Mouse (Mus musculus) forebrain, embryonic 10.5 days (tissue): ENCODE results near the gene Bcar1. TPM values are rescaled to one million over a fixed set of nuclear protein-coding genes. Genes with fewer than 3 reads are reported as not detected.

Source experiments
- DNase-seq: peaks from one replicate; pipeline ENCODE4 v3.0.0-alpha.2; 2017; ENCODE audit warnings: low spot score; ENCODE audit errors: extremely low spot score
- H3K27ac ChIP-seq: fragments of 300-500 bp; sonication (generic); 2 replicates; pipeline ENCODE4 v1.5.1; 2016; ENCODE audit warnings: mild to moderate bottlenecking
- H3K27me3 ChIP-seq: fragments of 300-500 bp; sonication (generic); 2 replicates; pipeline ENCODE4 v1.6.1; 2016; ENCODE audit warnings: mild to moderate bottlenecking; ENCODE audit not compliant: poor library complexity, severe bottlenecking
- H3K36me3 ChIP-seq: fragments of 300-500 bp; sonication (generic); replicated peaks from 2 replicates; pipeline ENCODE4 v1.6.1; 2016; ENCODE audit warnings: mild to moderate bottlenecking, moderate library complexity
- H3K4me1 ChIP-seq: fragments of 300-500 bp; sonication (generic); 2 replicates; pipeline ENCODE4 v1.6.1; 2016
- H3K4me3 ChIP-seq: fragments of 300-500 bp; sonication (generic); 2 replicates; pipeline ENCODE4 v1.5.1; 2016; ENCODE audit warnings: mild to moderate bottlenecking, moderate library complexity
- H3K9me3 ChIP-seq: fragments of 300-500 bp; sonication (generic); 2 replicates; pipeline ENCODE4 v1.6.1; 2016; ENCODE audit warnings: mild to moderate bottlenecking, moderate library complexity
- WGBS: fragments of 180-500 bp; shearing (Covaris S2); methylation state at CpG from one replicate; pipeline ENCODE4 v1.1.7; 2016; 5-methylcytosine and 5-hydroxymethylcytosine counted together
- polyA plus RNA-seq: library from polyadenylated mRNA; unstranded; fragments of >200 nt; fragmentation: Nextera tagmentation; extraction: Ambion mirVana; gene quantifications from 2 replicates; pipeline ENCODE4 v1.2.1, GENCODE M21; 2016

Bcar1 gene
- polyA plus RNA-seq, 1 experiment from 2014 or later: 46.6 TPM

DNA sequence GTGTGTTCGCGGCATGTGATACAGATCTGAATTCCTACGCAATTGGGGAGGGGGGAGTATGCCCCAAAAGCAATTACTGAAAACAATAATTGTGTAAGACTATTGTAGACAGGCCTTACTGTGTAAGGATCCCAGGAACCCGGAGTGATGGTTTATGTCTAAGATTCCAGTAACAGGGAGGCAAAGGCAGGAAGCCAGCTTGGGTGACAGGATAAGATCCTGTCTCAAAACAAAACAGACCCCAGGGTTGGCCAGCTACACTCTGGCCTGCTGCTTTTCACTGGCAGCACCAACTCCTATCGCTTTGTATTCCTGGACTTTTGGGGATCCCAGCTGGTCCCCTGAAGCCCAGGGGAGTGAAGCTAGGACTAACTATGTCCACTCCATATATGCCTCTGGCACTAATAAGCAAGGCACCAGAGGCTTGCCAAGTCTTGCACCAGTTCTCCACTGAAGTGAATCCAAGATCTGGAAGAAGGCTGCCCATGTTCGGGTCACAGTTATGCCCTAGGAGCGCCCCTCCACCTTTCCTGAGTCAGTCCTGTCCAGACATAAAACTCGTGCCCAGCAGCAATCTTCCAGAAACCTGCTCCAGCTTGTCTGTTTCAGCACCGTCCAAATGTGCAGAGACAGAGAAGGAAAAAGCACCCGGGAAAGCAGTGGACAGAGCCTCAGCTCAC lies 11.1 kb downstream of the Bcar1 start:
- no peak for DNase-seq
- Histone ChIP-seq H3K27me3 (no peaks in the 10 kb centered on the region), H3K36me3 (peaks cover 6% of the 10 kb centered on the region; the same call in 1 of the 2 replicates), H3K27ac (peak overlapping the region; percentile 91), H3K9me3 (no peaks in the 10 kb centered on the region), H3K4me1 (peaks cover 93% of the 10 kb centered on the region), H3K4me3 (peak overlapping the region; percentile 85)
- WGBS: 28% methylated on average over 10 of the region's 10 CpGs

GRCm38 (mm10) chr8:111732004-111732403 lies 11.6 kb downstream of the Bcar1 start:
- DNase-seq: peak; percentile 98
- peaks cover 88% of the 10 kb centered on the region for H3K4me1 ChIP-seq
- 0% methylated on average over 41 of the region's 41 CpGs for WGBS

DNA sequence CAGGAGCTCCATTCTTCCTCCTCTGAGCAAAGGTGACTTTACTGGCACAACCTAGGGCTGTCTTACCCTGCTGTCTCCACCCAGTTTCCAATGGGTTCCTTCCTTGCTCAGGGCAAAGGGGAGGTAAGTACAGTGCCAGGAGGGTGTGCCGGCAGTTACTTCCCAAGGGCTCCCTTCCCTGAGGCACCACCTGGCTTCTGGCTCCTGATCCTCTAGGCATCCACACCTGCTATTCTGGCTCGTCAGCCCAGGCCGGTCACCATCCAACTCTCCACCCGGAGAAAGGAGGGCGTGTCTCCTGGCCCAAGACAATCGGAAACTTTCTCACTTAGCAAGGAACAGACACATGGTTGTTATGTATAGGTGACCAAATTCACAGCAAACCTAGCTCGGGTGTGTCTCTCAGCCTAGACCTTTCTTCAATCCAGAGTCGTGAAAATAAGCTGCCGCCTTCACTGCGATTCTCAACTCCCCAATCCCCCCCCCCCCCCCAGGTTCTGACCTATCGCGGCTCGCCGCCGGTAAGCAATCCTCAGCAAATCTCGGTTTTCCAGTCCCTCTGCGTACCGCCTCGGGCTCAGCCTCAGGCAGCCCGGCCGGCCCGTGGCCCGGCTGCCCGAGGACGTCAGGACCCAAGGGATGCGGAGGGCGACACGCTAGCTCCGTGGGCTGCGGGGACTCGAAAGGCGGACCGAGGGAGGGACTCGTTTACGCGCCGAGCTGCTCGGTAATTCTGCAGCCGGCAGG lies 12.2 kb downstream of the Bcar1 start:
- Histone ChIP-seq H3K4me3 (peak overlapping the region; percentile 85), H3K9me3 (no peaks in the 10 kb centered on the region), H3K27me3 (no peaks in the 10 kb centered on the region), H3K4me1 (peaks cover 87% of the 10 kb centered on the region), H3K36me3 (peaks cover 4% of the 10 kb centered on the region; the same call in 1 of the 2 replicates), H3K27ac (peak overlapping the region; percentile 91)
- DNase-seq: peak; percentile 32
- WGBS: under 1% methylated on average over 39 of the region's 39 CpGs

More at GRCm38 (mm10) chr8:111732004-111732403, 11.6 kb downstream of the Bcar1 start:
- Histone ChIP-seq H3K27ac (peak overlapping the region; percentile 91), H3K9me3 (no peaks in the 10 kb centered on the region), H3K4me3 (peak overlapping the region; percentile 85), H3K36me3 (peaks cover 6% of the 10 kb centered on the region; the same call in 1 of the 2 replicates), H3K27me3 (no peaks in the 10 kb centered on the region)

- peak overlapping the region; percentile 31; the same call in 1 of the 2 replicates for H3K27ac ChIP-seq
- WGBS: 77% methylated on average over 7 of the region's 7 CpGs
- H3K4me1 ChIP-seq: peaks cover 79% of the 10 kb centered on the region
These were observed 14.1 kb downstream of the Bcar1 start for GRCm38 (mm10) chr8:111729233-111730170.

GRCm38 (mm10) chr8:111728481-111728880 lies 15.1 kb downstream of the Bcar1 start:
- Histone ChIP-seq H3K4me1 (peaks cover 71% of the 10 kb centered on the region), H3K36me3 (peaks cover 2% of the 10 kb centered on the region), H3K27me3 (no peaks in the 10 kb centered on the region), H3K4me3 (no peak overlapping the region; the same call in 1 of the 2 replicates), H3K9me3 (no peaks in the 10 kb centered on the region), H3K27ac (no peak overlapping the region)
- WGBS: 77% methylated on average over 5 of the region's 5 CpGs
- DNase-seq: no peak

More at GRCm38 (mm10) chr8:111729233-111730170, 14.1 kb downstream of the Bcar1 start:
- H3K27me3 ChIP-seq: no peaks in the 10 kb centered on the region
- H3K4me3 ChIP-seq: no peak overlapping the region; the same call in 1 of the 2 replicates
- no peaks in the 10 kb centered on the region for H3K9me3 ChIP-seq
- peaks cover 2% of the 10 kb centered on the region for H3K36me3 ChIP-seq
- DNase-seq: no peak

GRCm38 (mm10) chr8:111727553-111727952 lies 16.1 kb downstream of the Bcar1 start:
- Histone ChIP-seq H3K36me3 (peaks cover 2% of the 10 kb centered on the region), H3K27ac (no peak overlapping the region), H3K27me3 (no peaks in the 10 kb centered on the region), H3K4me1 (peaks cover 62% of the 10 kb centered on the region), H3K9me3 (no peaks in the 10 kb centered on the region), H3K4me3 (no peak overlapping the region)
- DNase-seq: no peak
- 84% methylated on average over 4 of the region's 4 CpGs for WGBS

GRCm38 (mm10) chr8:111726102-111726900 lies 17.3 kb downstream of the Bcar1 start:
- Histone ChIP-seq H3K36me3 (peaks cover 5% of the 10 kb centered on the region), H3K27ac (peak overlapping the region; percentile 65), H3K4me3 (no peak overlapping the region), H3K27me3 (no peaks in the 10 kb centered on the region), H3K4me1 (peaks cover 50% of the 10 kb centered on the region), H3K9me3 (no peaks in the 10 kb centered on the region)
- 78% methylated on average over 7 of the region's 7 CpGs for WGBS
- no peak for DNase-seq

DNA sequence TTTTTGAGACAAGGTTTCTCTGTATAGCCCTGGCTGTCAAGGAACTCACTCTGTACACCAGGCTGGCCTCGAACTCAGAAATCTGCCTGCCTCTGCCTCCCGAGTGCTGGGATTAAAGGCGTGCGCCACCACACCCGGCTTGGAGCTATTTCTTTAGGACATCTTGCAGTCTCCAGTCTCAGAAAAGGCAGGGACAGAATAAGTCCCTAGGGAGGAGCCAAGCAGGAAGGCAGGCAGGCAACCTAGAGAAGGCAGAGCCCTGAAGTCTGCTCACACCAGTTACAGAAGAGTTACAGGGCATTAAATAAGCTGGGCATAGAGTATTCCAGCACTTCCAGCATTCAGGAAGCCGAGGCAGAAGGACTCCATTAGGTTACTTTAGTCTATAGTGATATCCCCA lies 18.3 kb downstream of the Bcar1 start:
- no peak for DNase-seq
- H3K4me1 ChIP-seq: peaks cover 40% of the 10 kb centered on the region

GRCm38 (mm10) chr8:111720115-111720544 lies 23.5 kb downstream of the Bcar1 start:
- Histone ChIP-seq H3K4me3 (no peak overlapping the region), H3K27me3 (no peaks in the 10 kb centered on the region), H3K36me3 (peaks cover 60% of the 10 kb centered on the region), H3K4me1 (peaks cover 34% of the 10 kb centered on the region), H3K9me3 (no peaks in the 10 kb centered on the region), H3K27ac (no peak overlapping the region)
- WGBS: 83% methylated on average over 4 of the region's 4 CpGs
- DNase-seq: no peak

More for the DNA sequence above, 18.3 kb downstream of the Bcar1 start:
- Histone ChIP-seq H3K9me3 (no peaks in the 10 kb centered on the region), H3K27ac (no peak overlapping the region), H3K4me3 (no peak overlapping the region), H3K36me3 (peaks cover 14% of the 10 kb centered on the region), H3K27me3 (no peaks in the 10 kb centered on the region)
- WGBS: 92% methylated on average over 6 of the region's 6 CpGs

- no peak overlapping the region for H3K27ac ChIP-seq
- H3K36me3 ChIP-seq: peaks cover 72% of the 10 kb centered on the region
- WGBS: 82% methylated on average over 5 of the region's 5 CpGs
These were observed 24.7 kb downstream of the Bcar1 start for GRCm38 (mm10) chr8:111718937-111719336.

DNA sequence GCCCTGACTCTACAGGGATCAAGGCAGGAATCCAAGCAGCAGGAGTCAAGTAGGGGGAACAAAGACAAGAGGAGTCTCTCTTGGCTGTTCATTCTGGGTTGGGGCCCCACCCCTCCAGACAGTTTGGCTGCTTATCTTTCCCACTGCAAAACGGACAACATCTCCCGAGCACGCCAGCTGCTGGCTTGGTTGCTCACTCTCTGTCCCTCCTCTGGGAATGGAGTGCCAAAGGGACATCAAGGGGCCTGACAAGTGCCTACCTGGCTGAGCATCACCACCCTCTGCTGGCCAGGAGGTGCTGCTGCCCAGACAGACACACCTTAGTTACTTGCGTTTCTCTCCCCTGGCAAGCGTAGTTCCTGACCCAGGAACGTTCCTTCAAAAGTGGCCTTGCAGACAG lies 25.7 kb downstream of the Bcar1 start:
- no peak for DNase-seq
- Histone ChIP-seq H3K4me1 (peaks cover 28% of the 10 kb centered on the region), H3K9me3 (no peaks in the 10 kb centered on the region), H3K27me3 (no peaks in the 10 kb centered on the region), H3K4me3 (no peak overlapping the region), H3K27ac (peak overlapping the region; percentile 81), H3K36me3 (peaks cover 82% of the 10 kb centered on the region)
- WGBS: 80% methylated on average over 6 of the region's 6 CpGs

More at GRCm38 (mm10) chr8:111718937-111719336, 24.7 kb downstream of the Bcar1 start:
- no peak overlapping the region for H3K4me3 ChIP-seq
- no peaks in the 10 kb centered on the region for H3K9me3 ChIP-seq
- peaks cover 28% of the 10 kb centered on the region for H3K4me1 ChIP-seq
- no peak for DNase-seq
- no peaks in the 10 kb centered on the region for H3K27me3 ChIP-seq

DNA sequence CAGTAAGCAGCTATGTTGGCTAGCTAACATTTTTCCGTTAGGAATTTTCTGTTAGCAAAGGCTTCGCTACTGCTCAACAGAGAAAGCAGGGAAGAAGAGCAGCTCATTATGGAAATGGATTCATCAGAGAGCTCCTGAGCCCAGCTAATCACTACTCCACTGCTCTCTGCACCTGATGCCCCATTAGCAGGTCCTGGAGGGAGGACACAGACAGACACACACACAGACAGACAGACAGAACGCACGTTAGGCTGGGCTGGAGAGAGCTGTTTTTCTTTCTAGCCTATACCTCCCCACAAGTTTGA lies 26.2 kb downstream of the Bcar1 start:
- Histone ChIP-seq H3K4me1 (peaks cover 28% of the 10 kb centered on the region), H3K27me3 (no peaks in the 10 kb centered on the region), H3K9me3 (no peaks in the 10 kb centered on the region), H3K36me3 (peaks cover 86% of the 10 kb centered on the region), H3K27ac (peak overlapping the region; percentile 81), H3K4me3 (no peak overlapping the region)
- WGBS: 80% methylated on average over 4 of the region's 4 CpGs
- no peak for DNase-seq
